Mouse (Mus musculus) skeletal muscle tissue, adult 2 months (tissue): ENCODE measurements around the gene Poc1a.

Experiments
- DNase-seq: peaks from one replicate; pipeline ENCODE4 v3.0.0-alpha.2; 2012; ENCODE audit warnings: low read depth, low spot score

Poc1a gene

GRCm38 (mm10) chr9:106300949-106301348, 20.1 kb downstream of the Poc1a start:
- no peak for DNase-seq

DNA sequence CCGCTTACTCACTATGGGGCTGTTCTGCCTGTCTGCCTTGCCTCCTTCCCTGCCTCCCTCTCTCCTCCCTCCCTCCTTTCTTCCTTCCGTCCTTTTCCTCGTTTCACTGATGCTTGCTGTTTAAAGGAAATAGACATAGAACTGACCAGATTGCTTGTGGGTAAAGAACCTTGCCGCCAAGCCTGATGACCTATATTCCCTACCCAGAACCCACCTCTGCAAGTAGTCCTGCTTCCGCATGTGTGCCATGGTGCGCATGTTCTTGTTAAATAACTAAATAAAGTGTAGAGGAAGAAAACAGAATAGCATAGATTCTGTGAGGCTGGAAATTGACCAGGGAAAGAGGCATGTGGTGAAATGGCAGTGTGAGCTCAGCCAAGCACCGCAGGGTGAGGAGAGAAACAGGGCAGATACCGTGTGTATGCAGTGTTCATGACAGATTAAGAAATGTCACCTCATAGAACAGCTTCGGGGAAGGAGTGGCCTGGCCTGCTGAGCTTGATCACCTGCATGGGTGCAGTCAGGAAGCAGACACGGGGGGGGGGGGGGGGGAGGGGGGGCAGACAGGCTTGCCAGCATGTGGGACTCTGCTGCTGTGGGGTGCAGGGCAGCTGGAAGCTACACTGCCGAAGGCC, 20.7 kb downstream of the Poc1a start:
- DNase-seq: no peak

DNA sequence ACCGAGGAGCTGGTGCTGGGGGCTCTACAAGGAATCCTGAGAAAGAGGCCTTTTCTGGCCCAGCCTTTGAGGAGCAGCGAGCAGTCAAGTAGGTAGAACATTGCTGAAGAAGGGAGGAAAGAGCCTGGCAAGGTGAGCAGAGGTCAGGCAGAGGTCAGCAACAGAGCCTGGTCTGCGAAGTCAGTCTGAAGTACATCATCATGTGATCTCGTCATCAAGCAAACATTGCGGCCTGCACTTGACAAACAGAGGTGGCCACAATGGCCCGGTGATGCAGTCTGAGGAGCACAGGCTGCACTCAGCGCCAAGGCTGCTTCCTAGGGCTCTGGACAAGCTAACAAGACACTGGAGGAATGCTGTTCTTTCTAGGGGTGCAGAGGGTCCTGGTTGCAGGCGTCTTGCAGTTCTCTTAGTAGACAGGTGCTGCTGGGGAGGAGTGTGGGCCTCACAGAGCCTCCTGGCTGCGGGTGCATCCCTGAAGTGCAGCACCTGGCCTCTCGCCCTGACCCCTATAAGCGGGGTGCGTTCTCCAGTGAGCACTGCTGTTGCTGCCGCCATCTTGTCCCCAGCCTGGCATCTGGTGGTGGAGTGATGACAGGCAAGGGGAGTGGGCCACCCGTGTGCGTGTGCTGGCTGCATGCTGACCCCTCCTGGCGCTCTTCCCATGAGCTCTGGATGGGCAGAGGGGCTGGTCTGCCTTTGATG, 21.7 kb downstream of the Poc1a start:
- DNase-seq: no peak

GRCm38 (mm10) chr9:106303460-106303960, 22.6 kb downstream of the Poc1a start:
- no peak for DNase-seq

GRCm38 (mm10) chr9:106305228-106305627, 24.4 kb downstream of the Poc1a start:
- DNase-seq: no peak

- peak; percentile 46 for DNase-seq
Measured at GRCm38 (mm10) chr9:106306662-106307351, 25.9 kb downstream of the Poc1a start.

- no peak for DNase-seq
Measured at GRCm38 (mm10) chr9:106308151-106308550, 27.3 kb downstream of the Poc1a start.

- peak; percentile 31 for DNase-seq
Measured at GRCm38 (mm10) chr9:106308555-106308954, 27.7 kb downstream of the Poc1a start.

- DNase-seq: no peak
Measured at GRCm38 (mm10) chr9:106308983-106309382, 28.1 kb downstream of the Poc1a start.

DNA sequence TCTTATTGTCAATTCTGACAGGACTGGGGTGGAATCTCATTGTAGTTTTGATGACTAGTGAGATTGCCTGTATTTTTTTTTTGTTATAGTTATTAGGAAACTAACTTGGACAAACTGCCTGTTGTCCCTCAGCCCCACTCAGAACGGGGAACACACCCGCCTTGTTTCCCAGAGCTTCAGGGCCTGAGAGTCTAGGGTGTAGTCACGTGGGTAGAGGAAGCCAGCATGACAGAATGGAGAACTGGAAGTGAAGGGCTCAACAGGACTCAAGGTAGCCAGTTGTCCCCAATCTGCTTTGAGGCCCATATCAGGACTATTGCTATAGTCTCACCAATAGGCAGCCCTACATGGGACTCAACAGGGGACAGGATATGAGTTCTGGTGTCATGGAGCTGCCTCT, 29.0 kb downstream of the Poc1a start:
- no peak for DNase-seq

DNA sequence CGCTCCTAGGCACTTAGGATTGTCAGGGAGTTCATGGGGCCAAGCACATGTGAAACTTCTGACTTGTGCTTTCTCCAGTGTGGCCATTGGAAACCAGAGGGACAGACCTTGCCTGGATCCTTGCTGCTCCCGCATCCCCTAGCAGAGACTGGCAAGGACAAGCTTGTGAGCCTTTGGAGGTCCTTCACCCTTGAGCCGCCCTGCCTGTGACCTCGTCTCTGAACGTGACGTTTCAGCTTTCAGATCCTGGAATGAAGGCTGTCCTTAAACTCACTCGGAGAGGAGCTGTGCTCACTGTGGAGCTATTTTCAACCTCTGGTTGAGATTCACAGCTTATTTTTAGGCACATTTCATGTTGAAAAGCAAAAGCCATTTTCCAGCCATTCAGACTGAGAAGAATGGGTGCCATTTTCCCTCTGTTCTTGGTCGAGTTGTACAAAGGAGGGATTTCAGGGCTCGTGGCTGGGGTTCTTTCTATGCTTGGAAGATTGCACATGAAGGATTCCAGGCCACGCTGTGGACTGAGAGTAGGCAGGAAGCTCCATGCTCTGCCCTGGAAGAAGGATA, 30.8 kb downstream of the Poc1a start:
- DNase-seq: no peak

GRCm38 (mm10) chr9:106312950-106313360, 32.1 kb downstream of the Poc1a start:
- no peak for DNase-seq

DNA sequence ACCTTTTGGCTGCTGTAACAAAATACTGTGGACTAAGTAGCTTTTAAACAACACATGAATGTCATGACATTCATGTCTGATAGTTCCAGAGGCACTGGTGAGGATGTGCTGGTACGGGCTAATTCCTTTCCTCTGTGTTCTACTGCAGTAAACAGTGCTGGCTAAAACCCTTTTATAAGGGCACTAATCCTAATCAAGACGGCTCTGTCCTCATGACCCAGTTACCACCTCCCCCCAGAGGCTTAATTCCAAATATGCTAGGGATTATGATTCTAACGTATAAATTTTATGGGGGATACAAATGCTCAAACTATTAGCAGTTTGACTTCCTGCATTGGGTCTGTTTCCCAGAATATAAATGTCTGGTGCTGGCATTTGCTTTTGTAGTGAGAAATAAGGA, 33.3 kb downstream of the Poc1a start:
- no peak for DNase-seq

GRCm38 (mm10) chr9:106318074-106318473, 37.2 kb downstream of the Poc1a start:
- no peak for DNase-seq

- DNase-seq: peak; percentile 18
Measured at GRCm38 (mm10) chr9:106319095-106319494, 38.2 kb downstream of the Poc1a start.

DNA sequence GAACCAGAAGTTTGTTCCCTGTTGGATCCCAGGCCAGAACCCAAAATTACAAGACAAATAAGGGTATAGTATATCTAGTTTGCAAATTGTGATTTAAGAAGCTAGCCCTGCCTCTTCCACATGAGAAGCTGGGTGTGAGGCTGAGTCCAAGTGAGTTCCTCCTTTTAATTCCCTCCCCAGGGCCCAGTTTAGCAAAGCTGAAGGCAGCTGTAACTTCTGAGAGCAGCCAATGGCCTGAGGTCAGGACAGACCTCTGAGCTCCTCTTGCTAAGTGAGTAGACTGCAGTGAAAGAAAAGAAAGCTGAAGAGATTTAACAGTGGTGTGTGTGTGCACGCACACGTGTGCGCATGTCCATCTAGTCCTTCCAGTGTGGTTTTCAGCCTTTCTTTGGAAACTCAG, 41.6 kb downstream of the Poc1a start:
- peak; percentile 28 for DNase-seq

DNA sequence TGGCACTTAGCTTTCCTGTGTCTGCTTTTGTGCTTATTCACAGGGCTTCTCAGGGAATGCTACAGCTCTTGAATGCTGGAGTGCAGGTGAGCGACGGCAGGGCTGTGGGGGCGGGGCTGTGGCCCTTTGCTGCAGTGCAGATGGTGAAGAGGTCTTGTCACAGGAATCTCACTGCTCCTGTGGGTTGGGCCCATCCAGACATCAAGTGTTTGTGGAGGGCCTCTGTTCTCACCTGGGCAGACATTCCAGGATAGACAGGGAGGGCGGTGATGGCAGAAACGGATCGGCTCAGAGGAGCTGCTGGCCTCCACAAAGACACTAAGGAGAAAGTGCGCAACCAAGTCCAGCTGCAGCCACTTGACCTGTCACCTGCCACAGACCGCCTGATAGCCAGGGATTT, 45.4 kb downstream of the Poc1a start:
- DNase-seq: no peak

GRCm38 (mm10) chr9:106327125-106327809, 46.4 kb downstream of the Poc1a start:
- DNase-seq: no peak

GRCm38 (mm10) chr9:106328068-106328610, 47.3 kb downstream of the Poc1a start:
- no peak for DNase-seq

GRCm38 (mm10) chr9:106328772-106329511, 48.1 kb downstream of the Poc1a start:
- DNase-seq: no peak

DNA sequence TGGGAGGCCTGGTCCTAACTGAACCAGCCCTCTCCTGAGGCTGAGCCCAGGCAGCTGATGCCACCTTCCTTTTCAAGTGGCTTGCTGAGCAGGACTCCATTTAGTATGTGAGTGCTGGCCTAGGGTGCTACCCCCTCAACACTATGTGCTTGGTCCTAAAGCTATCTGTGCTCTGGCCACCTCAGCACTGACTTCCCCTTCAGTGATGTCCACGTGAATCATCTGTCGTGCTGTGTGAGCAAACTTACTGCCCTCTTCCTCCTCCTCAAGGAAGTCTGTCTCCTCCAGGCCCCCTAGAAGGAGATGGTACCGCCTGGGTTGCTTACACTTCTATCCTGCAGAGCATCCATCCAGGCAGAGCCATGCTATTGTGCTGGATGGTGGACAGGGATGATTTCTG, 51.9 kb downstream of the Poc1a start:
- DNase-seq: no peak
